Comparison of ENCODE assay signal across 8 mouse cellular contexts in the genomic region with DNA sequence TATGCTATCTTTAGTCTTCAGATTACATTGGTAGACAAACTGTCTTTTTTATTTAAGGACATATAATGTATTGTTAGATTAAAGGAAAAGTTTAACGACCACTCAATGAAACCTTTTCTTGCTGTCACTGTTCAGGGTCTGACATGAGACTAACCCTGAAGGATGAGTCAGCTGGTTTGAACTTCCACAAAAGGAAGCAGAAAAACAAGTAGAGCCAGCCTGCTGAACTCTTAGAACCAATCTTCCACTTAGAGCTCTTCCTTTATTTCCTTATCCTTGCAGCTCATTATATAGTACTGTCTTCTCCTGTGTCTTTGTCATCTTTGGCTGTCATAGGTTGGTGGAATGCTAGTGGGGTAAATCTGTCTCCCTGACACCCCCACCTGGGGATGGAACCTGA. TPM values are rescaled to one million over a fixed set of nuclear protein-coding genes. Genes with fewer than 3 reads are reported as not detected.
DNase-seq lines count a peak whose midpoint lies in the region; ATAC-seq lines count a peak whose summit lies in the region.

No protein-coding gene starts in this region.

- no peak overlapping the region for H3K9ac ChIP-seq in forebrain, embryonic 11.5 days (ENCODE audit: low read length)
- no peak overlapping the region for H3K9ac ChIP-seq in heart, embryonic 15.5 days

- no peaks in the 10 kb centered on the region for H3K9me3 ChIP-seq in forebrain, embryonic 10.5 days
- H3K9me3 ChIP-seq in forebrain, embryonic 11.5 days (ENCODE audit: control insufficient read depth, low read length): no peaks in the 10 kb centered on the region
- H3K9me3 ChIP-seq in heart, embryonic 15.5 days (replicated peaks): no peaks in the 10 kb centered on the region

- H3K4me3 ChIP-seq in forebrain, embryonic 10.5 days: peak overlapping the region; percentile 82
- no peak overlapping the region; the same call in 1 of the 2 replicates for H3K4me3 ChIP-seq in forebrain, embryonic 11.5 days (ENCODE audit: low read depth, low read length)
- H3K4me3 ChIP-seq in heart, embryonic 15.5 days: peak overlapping the region; percentile 75

- WGBS in forebrain, embryonic 10.5 days: 82% methylated on average over 1 of the region's 1 CpGs
- 77% methylated on average over 1 of the region's 1 CpGs for WGBS in forebrain, embryonic 11.5 days
- 26% methylated on average over 1 of the region's 1 CpGs for whole genome bisulfite sequencing in heart, embryonic 15.5 days

- H3K27me3 ChIP-seq in forebrain, embryonic 10.5 days (ENCODE audit: poor library complexity, severe bottlenecking): no peaks in the 10 kb centered on the region
- no peaks in the 10 kb centered on the region for H3K27me3 ChIP-seq in forebrain, embryonic 11.5 days (ENCODE audit: control insufficient read depth, insufficient read depth, low read length)
- H3K27me3 ChIP-seq in heart, embryonic 15.5 days: no peaks in the 10 kb centered on the region

- peaks cover 61% of the 10 kb centered on the region for H3K36me3 ChIP-seq in forebrain, embryonic 10.5 days (replicated peaks)
- H3K36me3 ChIP-seq in forebrain, embryonic 11.5 days (ENCODE audit: control insufficient read depth, insufficient read depth, low read length): no peaks in the 10 kb centered on the region; the same call in 1 of the 2 replicates
- peaks cover 39% of the 10 kb centered on the region for H3K36me3 ChIP-seq in heart, embryonic 15.5 days

- ATAC-seq in forebrain, embryonic 11.5 days (replicated peaks; ENCODE audit: low FRiP score): no peak
- no peak for ATAC-seq in heart, embryonic 15.5 days (replicated peaks; ENCODE audit: insufficient number of reproducible peaks, insufficient read depth, low FRiP score, low read depth)

- H3K4me1 ChIP-seq in forebrain, embryonic 10.5 days: peaks cover 25% of the 10 kb centered on the region
- H3K4me1 ChIP-seq in forebrain, embryonic 11.5 days (replicated peaks; ENCODE audit: control insufficient read depth, insufficient read depth, low read length): no peaks in the 10 kb centered on the region
- peaks cover 20% of the 10 kb centered on the region for H3K4me1 ChIP-seq in heart, embryonic 15.5 days (replicated peaks)

- no peak overlapping the region for H3K4me2 ChIP-seq in forebrain, embryonic 11.5 days (ENCODE audit: low read depth, low read length, severe bottlenecking)
- H3K4me2 ChIP-seq in heart, embryonic 15.5 days: peak overlapping the region; percentile 82

- no peak overlapping the region for H3K27ac ChIP-seq in forebrain, embryonic 10.5 days
- H3K27ac ChIP-seq in forebrain, embryonic 11.5 days (ENCODE audit: low read depth, low read length): no peak overlapping the region
- peak overlapping the region; percentile 78 for H3K27ac ChIP-seq in heart, embryonic 15.5 days

- no peak for DNase-seq in forebrain, embryonic 10.5 days (ENCODE audit: extremely low spot score, low spot score)
- no peak for DNase-seq in forebrain, embryonic 11.5 days (ENCODE audit: low spot score)
- DNase-seq in Muller cell, postnatal 12 days (ENCODE audit: inconsistent ontology term): peak; percentile 17
- peak; percentile 22 for DNase-seq in lung, postnatal 25 days (ENCODE audit: low spot score)
- no peak for DNase-seq in right cerebral cortex, postnatal 10 days (ENCODE audit: low spot score in 2 of 2)
- DNase-seq in cerebellum, postnatal 25 days: no peak
- DNase-seq in embryo, embryonic 9.5 days (ENCODE audit: extremely low spot score): no peak

RNA-seq across cellular contexts. Expression of gene Rit1, which starts 1.2 kb away (rescaled TPM):
- polyA plus RNA-seq in forebrain, embryonic 10.5 days (2016; fragmentation: Nextera tagmentation; extraction: Ambion mirVana): 32.3 and 34.3 TPM in 2 replicates
- 37.9 and 43.4 TPM in 2 replicates for polyA plus RNA-seq in forebrain, embryonic 11.5 days (2014; fragmentation: Nextera tagmentation; extraction: Ambion mirVana)
- polyA plus RNA-seq in heart, embryonic 15.5 days (2015; fragmentation: Nextera tagmentation; extraction: Ambion mirVana): 49.9 and 55.5 TPM in 2 replicates

RNA-seq across cellular contexts. Expression of gene Khdc4, which starts 32.2 kb away (rescaled TPM):
- polyA plus RNA-seq in forebrain, embryonic 10.5 days (2016; fragmentation: Nextera tagmentation; extraction: Ambion mirVana): 86.3 and 97.3 TPM in 2 replicates
- polyA plus RNA-seq in forebrain, embryonic 11.5 days (2014; fragmentation: Nextera tagmentation; extraction: Ambion mirVana): 111 and 116 TPM in 2 replicates
- polyA plus RNA-seq in heart, embryonic 15.5 days (2015; fragmentation: Nextera tagmentation; extraction: Ambion mirVana): 61.3 and 69.2 TPM in 2 replicates

RNA-seq across cellular contexts. Expression of gene Syt11, which starts 57.1 kb away (rescaled TPM):
- polyA plus RNA-seq in forebrain, embryonic 10.5 days (2016; fragmentation: Nextera tagmentation; extraction: Ambion mirVana): 121 and 123 TPM in 2 replicates
- 184 and 193 TPM in 2 replicates for polyA plus RNA-seq in forebrain, embryonic 11.5 days (2014; fragmentation: Nextera tagmentation; extraction: Ambion mirVana)
- polyA plus RNA-seq in heart, embryonic 15.5 days (2015; fragmentation: Nextera tagmentation; extraction: Ambion mirVana): 10.8 and 14.4 TPM in 2 replicates

Comparison
In these comparisons a context has a peak if more than half of its experiments do, and no peak if none do; other contexts are left out.
1. DNase-seq: peak in Muller cell, postnatal 12 days (single experiment) and lung, postnatal 25 days (single experiment); none in forebrain, embryonic 10.5 days (single experiment), forebrain, embryonic 11.5 days (single experiment), right cerebral cortex, postnatal 10 days (0 of 2), cerebellum, postnatal 25 days (0 of 2) and embryo, embryonic 9.5 days (single experiment).